Mouse (Mus musculus) bone marrow, adult 2 months (tissue): ENCODE results near the gene Pde4c. TPM values are rescaled to one million over a fixed set of nuclear protein-coding genes. Genes with fewer than 3 reads are reported as not detected.

ENCODE experiments used
- H3K27ac ChIP-seq: fragments of 200-500 bp; 2 replicates; pipeline ENCODE4 v1.5.1; 2012; ENCODE audit warnings: low read depth, mild to moderate bottlenecking, control low read depth, inconsistent platforms, low read length; ENCODE audit not compliant: control insufficient read depth, poor library complexity, insufficient read depth
- H3K4me1 ChIP-seq: fragments of 200-500 bp; 2 replicates; pipeline ENCODE4 v1.6.1; 2011; ENCODE audit warnings: low read length; ENCODE audit not compliant: control insufficient read depth, insufficient read depth
- H3K4me3 ChIP-seq: fragments of 200-500 bp; replicated peaks from 2 replicates; pipeline ENCODE3; 2011; ENCODE audit warnings: mild to moderate bottlenecking, low read depth, low read length, control low read depth; ENCODE audit not compliant: control insufficient read depth
- CTCF ChIP-seq: fragments of 200-500 bp; IDR thresholded peaks from 2 replicates; pipeline ENCODE4 v1.5.1; 2011; ENCODE audit warnings: low read length, control low read depth; ENCODE audit not compliant: control insufficient read depth, insufficient read depth
- POLR2A ChIP-seq: fragments of 200-500 bp; IDR thresholded peaks from 2 replicates; pipeline ENCODE4 v1.6.1; 2011; ENCODE audit warnings: low read depth, mild to moderate bottlenecking, control low read depth, low read length, borderline replicate concordance; ENCODE audit not compliant: control insufficient read depth
- WGBS: fragments of 180-500 bp; shearing (Covaris S2); methylation state at CpG from one replicate; pipeline ENCODE4 v1.1.7; 2018; 5-methylcytosine and 5-hydroxymethylcytosine counted together
- polyA plus RNA-seq: library from polyadenylated mRNA; stranded (reverse); fragments of >200 nt; gene quantifications from 2 replicates; pipeline ENCODE4 v1.2.4, GENCODE M21; 2011; ENCODE audit warnings: low replicate concordance; ENCODE audit not compliant: missing spikeins, insufficient read depth, insufficient read length

Pde4c gene
- polyA plus RNA-seq, 1 experiment = 3.2 TPM

GRCm38 (mm10) chr8:70701048-70701981 is 22.2 kb upstream of the Pde4c start:
- no peak overlapping the region for H3K27ac ChIP-seq
- 62% methylated on average over 10 of the region's 10 CpGs for WGBS
- peaks cover 3% of the 10 kb centered on the region; the same call in 1 of the 2 replicates for H3K4me1 ChIP-seq
- no peak for TF ChIP-seq CTCF
- no peak for TF ChIP-seq POLR2A
- peak overlapping the region; percentile 1 for H3K4me3 ChIP-seq

GRCm38 (mm10) chr8:70701982-70702841 is 21.3 kb upstream of the Pde4c start:
- TF ChIP-seq CTCF (no peak), POLR2A (no peak)
- no peak overlapping the region for H3K4me3 ChIP-seq
- H3K27ac ChIP-seq = no peak overlapping the region
- 91% methylated on average over 2 of the region's 2 CpGs for WGBS
- H3K4me1 ChIP-seq = peaks cover 3% of the 10 kb centered on the region; the same call in 1 of the 2 replicates

GRCm38 (mm10) chr8:70702842-70703182 is 20.7 kb upstream of the Pde4c start:
- TF ChIP-seq POLR2A = no peak
- no peak for TF ChIP-seq CTCF
- no peaks in the 10 kb centered on the region; the same call in 1 of the 2 replicates for H3K4me1 ChIP-seq
- H3K27ac ChIP-seq = no peak overlapping the region
- 80% methylated on average over 3 of the region's 3 CpGs for WGBS
- no peak overlapping the region for H3K4me3 ChIP-seq

DNA sequence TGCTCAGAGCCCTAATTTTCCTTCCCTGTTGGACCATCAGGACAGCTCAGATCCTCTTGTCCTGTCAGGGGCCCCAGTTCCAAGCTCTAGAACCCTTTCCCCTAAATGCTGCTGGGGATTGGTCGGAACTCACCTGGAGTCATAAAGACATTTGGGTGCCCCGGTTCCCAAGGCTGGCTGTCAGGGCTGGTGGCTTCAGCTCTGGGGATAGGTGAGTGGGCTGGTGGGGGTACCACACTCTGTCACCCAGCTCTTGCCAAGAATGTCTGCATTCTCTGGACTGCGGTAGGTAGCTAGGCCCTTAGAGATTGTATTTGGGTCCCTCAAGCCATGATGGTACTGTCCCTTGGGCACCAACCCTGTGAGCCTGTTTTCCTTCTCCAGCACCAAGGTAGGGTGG is 20.2 kb upstream of the Pde4c start, which contains the start of gene Iqcn:
TSS of gene Iqcn (plus strand) at position 171 of the 400 bp plus-strand sequence.
- Histone ChIP-seq H3K4me3 (no peak within 1 kb of the TSS), H3K4me1 (no peaks in the 10 kb centered on the region), H3K27ac (no peak within 1 kb of the TSS)
- TF ChIP-seq POLR2A (no peak), CTCF (no peak)
- WGBS = 96% methylated on average over 3 of the region's 3 CpGs

DNA sequence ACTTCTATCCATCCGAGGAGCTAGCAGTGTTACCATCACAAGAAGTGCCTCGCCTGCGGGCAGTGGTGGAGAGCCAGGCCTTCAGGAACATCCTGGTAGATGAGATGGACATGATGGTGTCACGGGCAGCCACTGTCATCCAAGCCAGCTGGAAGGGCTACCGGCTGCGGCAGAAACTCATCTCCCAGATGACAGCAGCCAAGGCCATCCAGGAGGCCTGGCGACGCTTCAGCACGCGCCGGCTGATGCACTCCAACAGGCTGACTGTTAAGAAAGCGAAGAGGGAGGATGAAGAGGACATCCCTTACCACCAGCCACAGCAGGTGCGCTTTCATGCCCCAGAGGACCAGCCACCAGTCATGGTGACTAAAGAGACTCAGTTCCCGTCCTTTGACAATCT is 15.2 kb upstream of the Pde4c start:
- TF ChIP-seq CTCF = no peak
- TF ChIP-seq POLR2A = no peak
- Histone ChIP-seq H3K4me3 (no peak overlapping the region), H3K4me1 (no peaks in the 10 kb centered on the region), H3K27ac (no peak overlapping the region)
- WGBS = 84% methylated on average over 14 of the region's 14 CpGs

DNA sequence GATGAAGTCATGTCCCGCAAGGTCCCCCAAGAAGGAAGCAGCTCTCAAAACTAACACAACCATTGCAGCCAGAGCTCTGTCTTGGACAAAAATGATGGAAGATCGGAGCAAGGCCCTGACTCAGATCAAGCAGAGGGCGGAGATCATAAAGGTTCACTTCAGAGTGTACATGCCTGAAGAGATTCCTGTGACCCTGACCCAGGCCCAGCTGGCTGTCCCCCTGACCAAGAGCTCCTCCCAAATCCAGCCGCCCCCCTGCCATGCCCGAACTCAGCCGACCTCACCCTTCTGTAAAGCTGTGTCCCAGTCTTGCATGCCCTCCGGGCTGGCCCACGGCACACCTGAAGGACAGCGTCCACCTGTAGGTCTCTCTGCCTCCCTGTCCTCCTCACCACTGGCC is 13.7 kb upstream of the Pde4c start:
- H3K4me1 ChIP-seq = no peaks in the 10 kb centered on the region
- no peak overlapping the region for H3K27ac ChIP-seq
- 91% methylated on average over 9 of the region's 9 CpGs for WGBS
- no peak overlapping the region for H3K4me3 ChIP-seq
- TF ChIP-seq POLR2A = no peak
- no peak for TF ChIP-seq CTCF

GRCm38 (mm10) chr8:70710296-70710695 is 13.2 kb upstream of the Pde4c start:
- H3K4me1 ChIP-seq = no peaks in the 10 kb centered on the region
- WGBS = 84% methylated on average over 1 of the region's 1 CpGs
- TF ChIP-seq CTCF = no peak
- TF ChIP-seq POLR2A = no peak
- H3K27ac ChIP-seq = no peak overlapping the region
- H3K4me3 ChIP-seq = no peak overlapping the region

GRCm38 (mm10) chr8:70711041-70711440 is 12.5 kb upstream of the Pde4c start:
- H3K27ac ChIP-seq = no peak overlapping the region
- H3K4me1 ChIP-seq = no peaks in the 10 kb centered on the region
- 83% methylated on average over 11 of the region's 11 CpGs for WGBS
- TF ChIP-seq CTCF = no peak
- TF ChIP-seq POLR2A = no peak
- H3K4me3 ChIP-seq = no peak overlapping the region
